Mouse (Mus musculus): ENCODE measurements around the gene Brinp2. TPM values are rescaled to one million over a fixed set of nuclear protein-coding genes. Genes with fewer than 3 reads are reported as not detected.

The Brinp2 gene
- total RNA-seq, 2 experiments from 2014 or later, result 73.7 to 78.3 TPM

DNA sequence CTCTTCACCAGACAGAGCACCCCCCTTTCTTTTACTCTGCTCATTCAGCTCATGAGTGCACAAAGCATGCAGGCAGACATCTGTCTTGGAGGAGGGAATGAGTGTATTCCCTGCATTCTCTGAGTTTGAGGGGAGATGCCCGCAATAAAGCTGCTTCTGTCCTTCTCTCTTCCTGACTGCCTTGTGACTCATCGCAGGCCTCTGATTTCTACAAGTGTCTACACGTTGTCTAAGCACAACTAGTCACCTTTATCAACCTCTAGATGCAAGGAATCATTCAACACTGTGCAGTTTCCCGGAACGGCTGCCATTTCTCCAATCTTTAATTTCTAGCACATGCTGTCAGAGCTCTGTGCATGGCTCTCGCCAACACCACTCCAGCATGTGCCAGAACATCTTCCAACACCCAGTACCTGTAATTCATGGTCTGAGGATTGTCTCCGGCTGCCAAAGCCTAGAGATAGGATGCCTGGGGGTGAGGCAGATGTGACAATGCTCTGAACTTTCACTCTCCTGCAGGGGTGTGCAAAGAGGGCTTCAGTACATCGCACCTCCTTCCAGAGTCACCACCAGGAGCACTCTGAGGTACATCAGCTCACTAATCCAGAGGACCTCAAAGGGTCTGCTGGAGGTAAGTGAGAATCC, 59.7 kb downstream of the Brinp2 start:
- no peak for DNase-seq (ENCODE audit: low spot score in 2 of 2)

DNA sequence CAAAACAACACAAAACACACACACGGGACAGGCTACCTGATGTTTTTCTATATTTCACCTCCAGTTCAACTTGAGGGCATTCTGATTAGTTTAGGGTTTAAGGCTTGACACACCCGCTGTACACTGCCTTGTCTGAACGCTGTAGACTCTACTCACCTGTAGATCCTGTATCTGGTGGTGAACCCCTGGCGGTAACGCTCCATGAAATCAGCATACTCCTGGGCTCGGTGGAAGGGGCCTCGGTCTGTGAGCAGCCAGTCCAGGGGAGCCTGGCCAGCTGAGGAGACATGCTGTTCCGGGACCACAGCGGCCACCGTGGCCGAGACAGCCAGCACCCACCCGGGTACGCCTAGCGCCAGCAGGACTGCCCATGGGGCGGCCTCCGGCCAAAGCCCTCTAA, 60.9 kb downstream of the Brinp2 start:
- DNase-seq (ENCODE audit: low spot score in 2 of 2), result no peak

DNA sequence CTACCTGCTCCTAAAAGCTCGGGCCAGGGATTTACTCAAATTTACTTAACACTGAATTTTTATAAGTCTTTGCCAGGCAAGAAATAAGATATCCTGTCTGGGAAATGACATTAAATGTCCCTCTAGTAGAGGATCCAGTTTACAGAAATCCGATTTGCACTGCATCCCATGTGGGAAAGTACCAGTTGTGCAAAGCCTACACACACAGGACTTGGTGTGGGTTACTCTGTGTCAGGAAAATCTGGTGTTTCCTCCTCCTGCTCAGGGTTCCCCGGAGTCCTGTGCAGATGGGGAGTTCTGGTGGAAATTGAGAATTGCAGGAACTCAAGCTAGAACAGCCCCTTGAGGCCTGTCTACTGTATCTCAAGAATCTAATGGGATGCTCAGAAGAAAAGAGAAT, 70.9 kb downstream of the Brinp2 start:
- no peak for DNase-seq (ENCODE audit: low spot score in 2 of 2)

DNA sequence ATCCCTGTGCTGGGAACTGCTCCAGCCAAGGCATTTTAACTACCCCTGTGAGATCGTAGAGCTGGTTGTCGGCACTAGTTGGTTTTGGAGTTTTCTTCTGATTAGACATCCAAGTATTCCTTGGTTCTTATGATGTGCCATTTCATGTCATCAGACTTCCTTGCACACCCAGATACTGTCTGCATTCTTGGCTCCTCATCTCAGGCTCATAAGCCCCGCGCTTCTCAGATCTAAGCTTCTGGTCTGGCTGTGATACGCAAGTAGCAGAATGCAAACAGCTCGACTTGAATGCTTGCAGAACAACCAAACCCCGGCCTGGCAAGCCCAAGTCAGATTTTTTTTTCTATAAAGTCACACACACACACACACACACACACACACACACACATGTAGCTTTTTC, 72.3 kb downstream of the Brinp2 start:
- DNase-seq (ENCODE audit: low spot score in 2 of 2), result no peak

DNA sequence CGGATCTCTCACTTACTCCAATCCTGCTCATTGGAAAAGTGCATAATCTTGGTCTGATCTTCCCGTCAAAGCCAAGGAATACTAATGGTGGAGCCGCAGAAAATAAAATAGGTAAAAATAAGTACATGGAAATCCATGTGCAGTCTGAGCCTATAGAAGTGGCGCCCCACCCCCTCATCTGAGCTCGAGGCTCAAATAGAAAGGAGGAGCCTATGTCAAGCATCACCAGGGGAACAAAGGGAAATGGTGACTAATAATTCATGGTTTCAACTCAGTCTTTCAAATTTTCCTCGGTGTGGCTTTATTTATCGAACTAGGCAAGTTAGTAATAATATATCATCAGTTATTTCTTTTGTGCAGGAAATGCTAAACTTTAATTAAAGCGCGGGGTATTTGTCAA, 84.1 kb downstream of the Brinp2 start:
- DNase-seq (ENCODE audit: low spot score in 2 of 2), result no peak

DNA sequence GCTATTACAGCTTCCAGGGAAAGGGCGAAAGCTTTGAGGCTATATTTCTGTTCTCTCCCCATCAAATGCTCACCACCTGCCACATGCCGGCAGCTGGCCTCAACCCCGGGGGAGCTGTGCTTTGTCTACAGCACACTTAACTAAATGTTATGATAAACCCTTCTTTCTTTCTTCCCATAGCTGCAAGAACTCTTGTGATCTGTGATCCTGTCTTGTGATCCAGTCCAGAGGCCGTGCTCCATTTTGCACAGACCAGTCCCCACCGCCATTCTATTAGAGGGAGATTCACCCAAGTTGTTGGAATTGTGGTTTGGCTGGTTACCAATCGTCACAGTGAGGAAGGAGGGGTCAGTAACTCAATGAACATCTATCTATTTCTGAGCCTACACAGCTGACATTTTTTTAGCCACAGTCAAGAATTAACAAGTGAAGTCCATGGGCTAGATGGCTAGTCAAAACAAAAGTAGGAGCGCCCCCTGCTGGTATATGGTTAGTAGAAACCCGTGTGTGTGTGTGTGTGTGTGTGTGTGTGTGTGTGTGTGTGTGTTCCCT, 89.0 kb downstream of the Brinp2 start:
- DNase-seq (ENCODE audit: low spot score in 2 of 2), result peak; percentile 64 to 73

DNA sequence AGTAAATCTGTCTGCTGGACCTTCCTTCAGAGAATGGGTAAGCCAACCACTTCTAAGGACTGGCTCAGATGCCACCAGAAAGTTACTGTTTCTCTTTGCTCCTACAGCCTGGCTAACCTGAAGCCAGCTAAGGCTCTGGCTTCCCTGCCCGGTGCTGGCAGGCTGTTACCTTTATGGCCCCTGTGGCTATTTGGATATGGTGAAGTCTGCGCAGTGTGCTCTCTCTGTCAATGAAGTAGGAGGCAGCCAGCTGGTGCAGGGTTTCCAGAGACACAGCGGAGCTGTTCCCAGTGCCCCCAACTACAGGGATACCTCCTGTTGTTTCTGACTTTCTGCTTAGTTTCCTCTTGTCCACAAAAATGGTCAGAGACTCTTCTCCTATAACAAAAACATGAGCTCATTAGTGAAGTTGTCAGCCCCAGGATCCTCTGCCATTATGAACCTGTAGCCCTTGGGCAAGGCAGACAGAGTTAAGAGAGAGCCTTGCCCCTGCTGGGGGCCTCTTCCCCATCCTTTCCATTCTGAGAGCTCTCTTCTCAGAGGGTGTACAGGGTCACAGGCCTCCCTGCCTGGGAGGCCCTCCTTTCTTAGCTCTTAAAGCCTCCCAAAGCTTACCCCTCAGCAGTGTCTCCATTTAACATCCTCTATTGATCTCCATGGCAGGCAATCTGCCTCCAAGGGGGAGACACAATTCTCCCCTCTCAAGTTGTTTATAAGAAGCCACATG, 89.7 kb downstream of the Brinp2 start:
- no peak for DNase-seq (ENCODE audit: low spot score in 2 of 2)

DNA sequence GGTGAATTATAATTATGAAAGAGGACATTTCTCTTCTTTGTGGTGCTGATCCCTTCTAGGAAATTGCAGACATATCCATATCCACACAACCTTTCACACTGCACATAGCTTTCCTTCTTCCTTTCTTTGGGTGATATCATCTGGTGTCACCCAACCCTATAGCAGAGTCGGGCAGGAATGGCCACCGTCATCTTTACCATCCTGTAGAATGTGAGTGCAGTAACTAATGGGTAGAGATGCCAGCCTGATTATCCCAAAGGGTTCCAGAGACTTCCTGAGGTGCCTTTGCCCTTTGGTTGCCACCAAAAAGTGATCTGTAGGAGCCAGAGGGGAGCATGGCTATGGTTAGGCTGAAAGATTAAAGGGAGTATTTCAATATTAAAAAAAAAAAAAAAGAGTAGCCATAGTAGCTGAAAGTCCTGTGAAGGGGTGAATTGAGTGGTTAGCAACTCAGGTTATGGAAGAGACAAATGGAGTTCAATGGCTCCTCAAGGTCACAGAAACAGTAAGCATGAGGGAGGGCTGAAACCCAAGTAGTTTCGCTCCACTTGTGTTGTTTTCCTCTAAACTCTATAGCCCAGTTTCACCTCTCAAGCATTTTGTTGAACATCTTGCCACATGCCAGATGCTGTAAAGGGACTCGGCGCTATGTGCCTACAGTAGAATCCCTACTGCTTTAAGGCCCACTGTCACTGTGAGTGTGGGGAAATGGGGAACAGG, 96.5 kb downstream of the Brinp2 start:
- DNase-seq (ENCODE audit: low spot score in 2 of 2), result no peak

DNA sequence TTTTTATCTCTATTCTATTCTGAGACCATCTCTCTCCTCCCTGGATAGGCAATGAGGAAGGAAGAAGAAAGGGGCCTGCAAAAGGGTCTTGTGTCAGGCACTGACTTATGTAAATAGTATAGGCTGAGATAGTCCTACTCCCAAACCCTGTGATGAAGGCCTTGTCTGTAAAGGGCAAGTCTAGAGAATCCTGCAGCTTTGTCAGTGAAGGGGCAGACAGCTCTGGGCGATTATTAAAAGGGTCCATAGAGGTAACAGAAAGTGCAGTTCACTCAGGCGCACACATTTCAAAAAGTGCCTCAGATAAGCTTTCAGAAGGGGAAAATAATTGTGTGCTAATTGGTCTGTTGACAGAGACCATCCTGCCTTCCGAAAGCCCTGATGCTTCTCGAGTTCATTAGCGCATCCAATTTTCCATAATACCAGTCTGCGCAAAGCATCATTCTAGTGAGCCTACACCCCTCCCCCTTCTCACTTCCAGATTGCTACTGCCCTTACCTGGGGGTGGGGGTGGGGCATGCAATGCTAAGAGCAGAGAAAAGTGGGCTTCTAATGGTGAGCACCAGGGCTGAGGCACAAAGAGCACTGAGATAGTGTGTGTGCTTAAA, 97.3 kb downstream of the Brinp2 start:
- no peak for DNase-seq (ENCODE audit: low spot score in 2 of 2)

DNA sequence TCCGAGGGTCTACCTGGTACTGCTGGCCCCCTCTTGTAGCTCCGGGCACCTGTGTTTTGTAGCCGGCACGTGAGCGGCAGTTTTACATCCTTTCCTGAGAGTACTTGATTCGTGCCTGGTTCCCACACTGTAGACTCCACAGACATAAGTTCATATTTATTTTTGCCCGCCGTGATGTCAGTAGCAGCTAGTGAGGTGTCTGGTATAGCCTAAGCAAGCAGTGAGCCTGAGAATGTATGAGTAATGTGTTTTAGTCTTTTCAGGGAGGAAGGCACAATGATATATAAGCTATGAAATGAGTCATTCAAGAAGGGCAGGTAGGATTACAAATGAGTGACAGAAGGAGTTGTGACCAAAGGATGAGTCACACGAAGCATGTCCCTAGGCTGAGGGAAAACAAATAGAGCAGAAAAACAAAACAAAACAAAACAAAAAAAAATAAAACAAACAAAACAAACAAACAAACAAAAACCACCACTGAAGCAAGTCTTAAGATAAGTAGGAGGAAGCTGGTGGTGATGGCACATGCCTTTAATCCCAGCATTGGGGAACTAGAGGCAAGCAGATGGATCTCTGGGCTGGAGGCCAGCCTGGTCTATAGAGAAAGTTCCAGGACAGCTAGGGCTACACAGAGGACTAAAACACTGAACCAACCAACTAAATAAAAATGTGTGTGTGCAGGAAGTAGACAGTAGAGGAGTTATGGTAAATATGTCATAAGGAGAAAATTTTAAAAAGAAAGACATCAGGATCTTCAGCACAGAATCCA, 100.0 kb downstream of the Brinp2 start:
- no peak for DNase-seq (ENCODE audit: low spot score in 2 of 2)

DNA sequence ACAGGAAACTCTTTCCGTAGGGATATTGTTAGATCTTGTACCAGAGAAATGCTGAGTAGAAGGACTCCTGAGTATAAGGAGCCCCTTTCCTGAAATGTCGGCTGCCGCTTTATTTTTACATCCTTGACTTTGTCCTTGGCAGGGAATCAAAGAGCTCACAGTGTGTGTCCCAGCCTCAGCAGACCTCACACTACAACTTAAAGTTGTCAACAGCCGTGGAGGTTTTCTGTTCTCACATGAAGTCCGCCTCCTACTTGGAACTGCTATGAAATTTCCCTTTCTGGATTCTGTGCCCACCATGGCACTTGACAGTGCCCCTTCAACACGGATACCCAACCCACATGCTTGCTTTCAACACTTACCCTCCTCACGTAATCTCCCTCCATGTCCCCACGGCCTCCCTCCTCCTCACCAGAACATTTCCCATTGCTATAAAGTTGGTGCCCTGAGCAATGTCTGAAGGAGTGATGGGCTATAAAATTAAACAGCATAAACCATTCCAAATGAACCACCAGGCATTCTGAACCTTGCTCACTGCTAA, 103.4 kb downstream of the Brinp2 start:
- no peak for DNase-seq (ENCODE audit: low spot score in 2 of 2)

DNA sequence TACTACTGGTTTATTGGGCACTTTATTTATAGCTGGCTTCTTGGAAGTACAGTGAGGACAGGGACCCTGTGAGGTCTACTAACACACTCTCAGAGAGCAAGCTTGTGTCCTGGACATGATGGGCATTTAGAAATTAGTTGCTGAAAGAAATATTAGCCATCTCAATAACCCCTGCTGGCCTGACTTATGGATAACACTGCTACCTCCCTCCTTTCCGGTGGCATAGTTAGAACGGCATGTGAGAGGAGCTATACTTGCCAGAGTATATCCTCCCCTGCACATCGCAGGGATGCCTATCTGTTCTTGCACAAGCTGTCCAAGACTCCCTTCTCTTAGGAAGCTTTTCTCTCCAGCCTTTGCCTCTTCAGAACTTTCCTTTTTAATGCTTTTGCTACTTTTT, 107.9 kb downstream of the Brinp2 start:
- DNase-seq (ENCODE audit: low spot score in 2 of 2), result no peak

DNA sequence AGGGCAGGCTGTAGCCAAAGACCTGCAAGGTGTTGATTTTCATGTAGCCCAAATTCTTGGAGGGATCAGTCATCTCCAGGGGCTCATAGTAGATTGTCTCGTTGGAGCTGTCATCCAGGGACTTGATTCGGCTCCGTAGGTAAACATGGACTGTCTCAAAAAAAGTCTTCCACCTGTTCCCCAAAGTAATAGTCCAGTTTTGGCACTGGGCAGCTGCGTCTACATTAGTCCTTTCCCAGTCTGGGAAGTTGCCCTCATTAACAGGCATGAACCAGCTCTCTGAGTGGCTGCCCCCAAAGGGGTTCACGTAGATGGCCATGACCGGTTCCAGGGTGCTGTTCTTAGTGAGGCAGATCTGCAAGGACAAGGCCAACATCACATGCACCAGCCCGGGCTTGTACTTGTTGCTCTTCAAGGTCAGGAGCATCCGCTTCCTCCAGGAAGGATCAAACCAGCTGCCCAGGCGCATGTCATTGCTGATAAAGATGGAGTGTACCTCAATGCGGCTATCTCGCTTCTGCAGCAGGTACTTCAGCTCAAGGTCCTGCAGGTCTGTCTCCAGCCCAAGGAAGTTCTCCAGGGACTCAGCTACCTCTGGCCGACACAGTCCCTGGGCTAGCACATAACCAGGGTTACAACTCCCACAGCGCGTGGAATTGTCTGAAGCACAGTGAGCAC, 109.5 kb downstream of the Brinp2 start:
- DNase-seq (ENCODE audit: low spot score in 2 of 2), result no peak

DNA sequence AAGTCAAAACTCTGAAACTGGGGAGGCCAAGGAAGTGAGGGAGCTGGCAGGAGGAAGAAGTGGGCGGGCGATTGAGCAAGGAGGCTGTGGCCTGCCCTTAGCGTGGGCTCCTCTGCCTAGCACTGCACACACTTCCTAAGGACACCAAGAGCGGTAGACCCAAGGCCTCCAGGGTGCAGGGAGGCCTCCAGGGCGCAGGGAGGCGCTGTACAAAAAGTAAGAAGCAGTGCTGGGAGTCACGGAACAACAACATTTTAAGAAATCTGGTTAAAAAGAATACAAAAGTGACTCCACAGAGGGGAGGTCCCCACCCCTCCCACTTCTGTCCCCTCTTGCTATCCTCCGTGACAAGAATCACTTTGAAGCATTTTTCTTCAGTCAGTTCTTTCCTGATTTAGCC, 110.6 kb downstream of the Brinp2 start:
- DNase-seq (ENCODE audit: low spot score in 2 of 2), result no peak

DNA sequence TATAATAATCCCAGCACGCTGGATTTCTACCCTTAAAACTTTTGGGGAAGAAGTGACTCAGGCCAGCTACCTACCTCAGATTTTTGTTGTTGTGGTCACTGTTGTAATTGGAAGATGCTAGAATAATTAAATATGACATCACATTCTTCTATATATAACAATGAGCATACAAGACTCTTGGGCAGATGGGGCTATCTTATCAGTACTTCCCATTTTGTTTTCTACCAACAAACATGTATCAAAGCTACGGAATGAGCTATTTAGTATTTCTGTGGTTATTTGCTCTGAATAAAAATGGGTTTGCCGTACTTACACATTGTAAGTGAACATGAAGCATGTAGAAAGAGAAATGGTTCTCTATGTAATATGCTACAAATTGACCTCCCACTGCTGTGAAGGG, 112.1 kb downstream of the Brinp2 start:
- DNase-seq (ENCODE audit: low spot score in 2 of 2), result no peak

DNA sequence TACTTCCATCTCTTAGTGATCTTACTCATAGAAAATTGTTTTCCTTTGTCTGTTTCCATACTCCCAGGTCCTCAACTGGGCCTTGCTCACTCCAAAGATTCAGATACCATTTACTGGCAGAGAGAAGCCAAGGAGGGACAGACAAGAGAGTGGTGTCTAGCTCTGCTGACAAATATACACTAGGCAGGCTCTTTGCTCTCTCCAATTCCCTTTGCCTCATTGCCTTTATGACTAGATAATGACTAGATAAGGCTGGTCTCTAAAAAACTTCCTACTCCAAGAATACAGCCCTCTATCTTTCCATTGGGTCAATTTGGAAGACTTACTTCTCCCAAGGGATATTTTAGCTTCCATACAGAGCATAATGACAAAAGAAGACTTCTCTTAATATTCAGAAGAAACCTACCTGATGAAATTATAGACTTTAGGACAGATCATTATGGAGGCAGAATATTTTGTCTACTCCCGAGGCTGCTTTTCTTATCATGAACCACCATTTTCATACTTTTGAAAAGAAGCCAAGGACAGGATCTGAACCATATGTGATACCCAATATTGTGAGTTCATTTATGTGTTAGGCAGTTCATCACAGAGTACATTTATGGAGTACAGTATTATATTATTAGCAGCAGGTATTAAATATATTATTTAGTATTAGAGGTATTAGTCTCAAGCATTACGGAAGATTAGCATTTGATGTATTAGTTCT, 114.1 kb downstream of the Brinp2 start:
- DNase-seq (ENCODE audit: low spot score in 2 of 2), result no peak

DNA sequence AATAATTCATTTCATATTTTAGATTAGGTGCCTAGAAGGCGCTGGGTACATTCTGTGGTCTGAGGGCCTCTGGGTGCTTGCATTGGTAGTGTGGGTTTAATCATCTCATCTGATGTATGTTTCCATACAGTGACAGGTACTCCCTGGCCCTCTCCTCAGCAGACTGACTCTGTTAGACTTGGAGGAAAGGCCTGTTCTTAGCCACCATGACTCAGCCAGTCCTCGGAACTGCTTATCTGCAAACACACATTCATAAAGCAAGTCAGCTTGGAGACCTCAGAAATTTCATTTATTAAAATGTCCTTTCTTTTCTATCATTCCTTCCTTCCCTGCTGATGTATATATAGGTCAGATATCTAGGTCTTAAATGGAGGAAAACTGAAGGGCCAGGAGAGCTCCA, 116.3 kb downstream of the Brinp2 start:
- DNase-seq (ENCODE audit: low spot score in 2 of 2), result no peak

DNA sequence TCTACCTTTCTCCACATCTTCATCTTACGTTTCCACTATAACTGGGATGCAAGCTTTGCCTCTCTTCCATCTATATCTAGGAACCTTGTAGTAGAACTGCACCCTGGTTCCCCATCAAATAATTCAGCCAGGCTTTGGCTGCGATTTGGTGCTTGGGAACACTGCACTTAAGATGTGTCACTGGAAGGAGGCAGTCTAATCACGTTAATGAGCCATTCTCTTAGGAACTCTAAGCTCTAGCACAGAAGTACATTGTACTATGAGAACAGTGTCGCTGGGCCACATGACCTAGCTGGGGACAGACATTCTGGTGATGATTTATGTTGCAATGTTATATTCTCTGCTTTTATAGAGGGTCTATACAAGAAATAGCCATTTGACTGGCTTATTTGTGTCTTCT, 117.4 kb downstream of the Brinp2 start:
- DNase-seq (ENCODE audit: low spot score in 2 of 2), result no peak

DNA sequence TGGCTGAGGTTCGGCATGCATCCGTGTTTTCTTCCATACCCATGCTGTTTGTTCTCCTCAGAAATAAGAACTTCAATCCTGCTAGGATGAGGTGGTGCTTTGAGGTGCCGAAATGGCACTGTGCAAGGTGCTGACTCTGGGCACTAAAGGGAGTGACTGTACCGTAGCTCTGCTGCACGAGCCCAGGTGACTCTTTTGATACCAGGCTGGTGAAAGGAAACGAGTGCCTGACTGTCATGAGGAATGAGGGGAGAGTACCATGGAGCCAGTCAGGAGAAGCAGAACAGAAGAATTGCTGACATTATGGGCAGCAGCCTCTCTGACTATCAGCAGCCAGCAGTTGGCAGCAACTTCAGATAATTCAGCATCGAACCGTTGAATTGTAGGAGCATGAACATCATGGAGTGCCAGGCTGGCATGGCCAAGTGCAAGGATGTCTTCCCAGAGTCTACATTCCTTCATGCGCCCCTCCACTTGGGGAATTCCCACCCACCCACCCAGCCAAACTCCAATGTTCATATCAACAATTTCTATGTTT, 127.4 kb downstream of the Brinp2 start:
- no peak for DNase-seq (ENCODE audit: low spot score in 2 of 2)

All from layer of hippocampus, postnatal 10 days (tissue).